Mouse (Mus musculus) heart, postnatal 10 days (tissue): Measurements from ENCODE around the gene Hist1h1t. TPM values are rescaled to one million over a fixed set of nuclear protein-coding genes. Genes with fewer than 3 reads are reported as not detected.

Experiments
- microRNA-seq, 2 experiments: library from miRNA; unstranded; fragments of <30 nt; microRNA quantifications; one replicate each; pipeline ENCODE4 v1.2.0; 2022
- total RNA-seq, 2 experiments: library from RNA; stranded (reverse); gene quantifications; 2 replicates each; pipeline ENCODE4 v1.2.3; 2021

Hist1h1t gene
- total RNA-seq, 2 experiments from 2014 or later, result 0.29 to 0.67 TPM

Small RNAs within 50 kb of the gene (microRNA-seq; reads per million reads assigned to microRNA genes)
- gene Gm44314 (0 reads per million in 2 experiments), gene Gm44350 (0 reads per million in 2 experiments)

Other genes with a start within 250 kb of the Hist1h1t start
- gene Btn1a1, start 229.9 kb upstream of the Hist1h1t start, total RNA-seq, result not detected
- gene Btn2a2, start 207.0 kb upstream of the Hist1h1t start, total RNA-seq, result not detected
- 100 to 1,000 TPM; 743 to 812 TPM for gene Hist1h4h, start 164.8 kb upstream of the Hist1h1t start, total RNA-seq
- 100 to 1,000 TPM; 171 to 245 TPM for gene Hist1h2af, start 161.9 kb upstream of the Hist1h1t start, total RNA-seq
- gene Hist1h3g, start 160.4 kb upstream of the Hist1h1t start, total RNA-seq, result 10 to 100 TPM; 45.9 to 66.2 TPM
- 10 to 100 TPM in 1 of 2 experiments, 1 to 10 TPM in 1; 9.2 to 11.2 TPM for gene Hist1h2bh, start 152.4 kb upstream of the Hist1h1t start, total RNA-seq
- gene Hist1h3f, start 151.8 kb upstream of the Hist1h1t start, total RNA-seq, result 10 to 100 TPM; 52.6 to 63.4 TPM
- 100 to 1,000 TPM; 308 to 354 TPM for gene Hist1h4f, start 144.2 kb upstream of the Hist1h1t start, total RNA-seq
- 10 to 100 TPM; 16.9 to 20.1 TPM for gene Hist1h1d, start 142.6 kb upstream of the Hist1h1t start, total RNA-seq
- 100 to 1,000 TPM; 125 to 161 TPM for gene Hist1h3e, start 133.4 kb upstream of the Hist1h1t start, total RNA-seq
- gene Hist1h2ae, start 124.6 kb upstream of the Hist1h1t start, total RNA-seq, result 10 to 100 TPM; 38.7 to 42.6 TPM
- 100 to 1,000 TPM; 285 to 300 TPM for gene Hist1h2bg, start 124.4 kb upstream of the Hist1h1t start, total RNA-seq
- gene Hist1h2bf, start 121.6 kb upstream of the Hist1h1t start, total RNA-seq, result 100 to 1,000 TPM; 116 to 129 TPM
- 10 to 100 TPM; 32.3 to 37.7 TPM for gene Hist1h2ad, start 121.4 kb upstream of the Hist1h1t start, total RNA-seq
- 10 to 100 TPM; 26.2 to 30.6 TPM for gene Hist1h3d, start 120.1 kb upstream of the Hist1h1t start, total RNA-seq
- 100 to 1,000 TPM; 167 to 189 TPM for gene Hist1h4d, start 114.2 kb upstream of the Hist1h1t start, total RNA-seq
- 10 to 100 TPM; 18.8 to 19.8 TPM for gene Hist1h2be, start 74.7 kb upstream of the Hist1h1t start, total RNA-seq
- gene Hist1h1e, start 73.3 kb upstream of the Hist1h1t start, total RNA-seq, result 100 to 1,000 TPM; 138 to 168 TPM
- gene Hist1h2ac, start 11.9 kb upstream of the Hist1h1t start, total RNA-seq, result 1 to 10 TPM; 5.1 to 6.2 TPM
- 10 to 100 TPM; 50.8 to 51.3 TPM for gene Hist1h2bc, start 11.6 kb upstream of the Hist1h1t start, total RNA-seq
- gene Hist1h4c, start 2.6 kb downstream of the Hist1h1t start, total RNA-seq, result 100 to 1,000 TPM; 105 to 116 TPM
- 10 to 100 TPM; 26.7 to 32.4 TPM for gene Hfe, start 15.0 kb downstream of the Hist1h1t start, total RNA-seq
- 100 to 1,000 TPM; 299 to 383 TPM for gene Hist1h1c, start 43.0 kb downstream of the Hist1h1t start, total RNA-seq
- 100 to 1,000 TPM in 1 of 2 experiments, 10 to 100 TPM in 1; 84.0 to 101 TPM for gene Hist1h3c, start 49.8 kb downstream of the Hist1h1t start, total RNA-seq
- gene Hist1h2bb, start 50.9 kb downstream of the Hist1h1t start, total RNA-seq, result 100 to 1,000 TPM; 105 to 106 TPM
- gene Hist1h2ab, start 55.3 kb downstream of the Hist1h1t start, total RNA-seq, result 100 to 1,000 TPM; 166 to 169 TPM
- gene Hist1h3b, start 56.5 kb downstream of the Hist1h1t start, total RNA-seq, result 100 to 1,000 TPM; 221 to 266 TPM
- 100 to 1,000 TPM; 130 to 151 TPM for gene Hist1h4b, start 61.2 kb downstream of the Hist1h1t start, total RNA-seq
- gene Hist1h4a, start 65.4 kb downstream of the Hist1h1t start, total RNA-seq, result 100 to 1,000 TPM; 162 to 177 TPM
- gene Hist1h3a, start 66.6 kb downstream of the Hist1h1t start, total RNA-seq, result 100 to 1,000 TPM; 160 to 202 TPM
- 100 to 1,000 TPM; 109 to 127 TPM for gene Hist1h1a, start 67.9 kb downstream of the Hist1h1t start, total RNA-seq
- not detected for gene Trim38, start 74.1 kb downstream of the Hist1h1t start, total RNA-seq
- gene Slc17a2, start 111.2 kb downstream of the Hist1h1t start, total RNA-seq, result not detected
- not detected for gene Slc17a3, start 143.6 kb downstream of the Hist1h1t start, total RNA-seq
- gene Slc17a1, start 171.9 kb downstream of the Hist1h1t start, total RNA-seq, result not detected
- not detected for gene Slc17a4, start 219.2 kb downstream of the Hist1h1t start, total RNA-seq
- gene Hist1h2ba, start 238.3 kb downstream of the Hist1h1t start, total RNA-seq, result not detected
- gene Hist1h2aa, start 238.6 kb downstream of the Hist1h1t start, total RNA-seq, result not detected